Mouse (Mus musculus) cerebellum, adult 8-10 months (tissue): Measurements from ENCODE around the gene Iah1.

Source experiments
- DNase-seq: peaks from one replicate; pipeline ENCODE4 v3.0.0; 2022

Iah1 gene

GRCm38 (mm10) chr12:21315923-21316868 lies at the start of gene Iah1:
Gene Iah1, plus strand, starts transcription at chr12:21316389.
- DNase-seq, result peak; percentile 80

GRCm38 (mm10) chr12:21266784-21267098 lies 49.4 kb upstream of the Iah1 start:
- DNase-seq, result no peak

GRCm38 (mm10) chr12:21268083-21268616 lies 48.0 kb upstream of the Iah1 start:
- DNase-seq, result peak; percentile 46

GRCm38 (mm10) chr12:21274446-21274845 lies 41.7 kb upstream of the Iah1 start:
- peak; percentile 72 for DNase-seq

- DNase-seq, result no peak
Measured at GRCm38 (mm10) chr12:21277352-21277864, 38.8 kb upstream of the Iah1 start.

- no peak for DNase-seq
Measured at GRCm38 (mm10) chr12:21284761-21285441, 31.3 kb upstream of the Iah1 start, which contains the start of gene Cpsf3. Gene Cpsf3, plus strand, starts transcription at chr12:21285391.

- DNase-seq, result no peak
Measured at GRCm38 (mm10) chr12:21285508-21286242, 30.5 kb upstream of the Iah1 start.

GRCm38 (mm10) chr12:21286243-21286622 lies 30.0 kb upstream of the Iah1 start, which contains the start of gene Itgb1bp1:
Gene Itgb1bp1, minus strand, starts transcription at chr12:21286284.
- DNase-seq, result peak; percentile 99

- no peak for DNase-seq
Measured at GRCm38 (mm10) chr12:21286712-21287650, 29.2 kb upstream of the Iah1 start.

- DNase-seq, result no peak
Measured at GRCm38 (mm10) chr12:21288716-21289395, 27.3 kb upstream of the Iah1 start.

GRCm38 (mm10) chr12:21289651-21290050 lies 26.5 kb upstream of the Iah1 start:
- no peak for DNase-seq

GRCm38 (mm10) chr12:21298856-21299255 lies 17.3 kb upstream of the Iah1 start:
- DNase-seq, result no peak

GRCm38 (mm10) chr12:21301324-21301723 lies 14.9 kb upstream of the Iah1 start:
- DNase-seq, result no peak

- DNase-seq, result no peak
Measured at GRCm38 (mm10) chr12:21301932-21302331, 14.3 kb upstream of the Iah1 start.

GRCm38 (mm10) chr12:21302361-21302783 lies 13.8 kb upstream of the Iah1 start:
- no peak for DNase-seq

GRCm38 (mm10) chr12:21305741-21306140 lies 10.4 kb upstream of the Iah1 start:
- no peak for DNase-seq

- no peak for DNase-seq
Measured at GRCm38 (mm10) chr12:21306721-21307120, 9.5 kb upstream of the Iah1 start.

- DNase-seq, result no peak
Measured at GRCm38 (mm10) chr12:21312201-21312600, 4.0 kb upstream of the Iah1 start.

- peak; percentile 20 for DNase-seq
Measured at GRCm38 (mm10) chr12:21316869-21317265, 678 bp downstream of the Iah1 start.

- DNase-seq, result peak; percentile 56
Measured at GRCm38 (mm10) chr12:21318143-21318895, 2.1 kb downstream of the Iah1 start.
